Mouse (Mus musculus): ENCODE data around the gene Tubal3. TPM values are rescaled to one million over a fixed set of nuclear protein-coding genes. Genes with fewer than 3 reads are reported as not detected.

The Tubal3 gene
- polyA plus RNA-seq, 1 experiment = not detected

- Histone ChIP-seq H3K79me2 (ENCODE audit: control insufficient read depth, insufficient read depth) (no peaks in the 10 kb centered on the region), H3K4me3 (no peak overlapping the region), H3K36me3 (ENCODE audit: control insufficient read depth, insufficient read depth) (no peaks in the 10 kb centered on the region), H3K27me3 (ENCODE audit: control insufficient read depth, insufficient read depth, insufficient read length) (no peaks in the 10 kb centered on the region), H3K4me2 (ENCODE audit: low read depth) (no peak overlapping the region), H3ac (ENCODE audit: control insufficient read depth, insufficient read length) (no peak overlapping the region)
- TF ChIP-seq REST (IDR thresholded peaks at IDR 0.05; ENCODE audit: insufficient read depth, insufficient read length) (no peak), MYOD1 (IDR thresholded peaks at IDR 0.05; ENCODE audit: control insufficient read depth in 1 of 3, insufficient read length in 2 of 3, low read depth in 2 of 3) (no peak), MAX (IDR thresholded peaks at IDR 0.05; ENCODE audit: low read depth) (no peak), E2F4 (IDR thresholded peaks at IDR 0.05; ENCODE audit: insufficient read depth) (no peak), TCF3 (IDR thresholded peaks at IDR 0.05; ENCODE audit: insufficient read length, low read depth) (no peak), MYOG (IDR thresholded peaks at IDR 0.05; ENCODE audit: control insufficient read depth in 1 of 3, insufficient read depth in 1 of 3, insufficient read length in 2 of 3, low read depth in 2 of 3) (no peak), SRF (IDR thresholded peaks at IDR 0.05; ENCODE audit: control insufficient read depth, insufficient read length, low read depth) (no peak), TCF12 (IDR thresholded peaks at IDR 0.05; ENCODE audit: insufficient read depth, poor library complexity, severe bottlenecking) (no peak), POLR2A (IDR thresholded peaks at IDR 0.05; ENCODE audit: insufficient read length, low read depth) (no peak), CEBPB (IDR thresholded peaks at IDR 0.05; ENCODE audit: insufficient read depth, poor library complexity, severe bottlenecking) (no peak), POLR2AphosphoS2 (IDR thresholded peaks at IDR 0.05; ENCODE audit: insufficient read length, low read depth) (no peak), USF1 (IDR thresholded peaks at IDR 0.05; ENCODE audit: low read depth) (no peak)
These were observed 10.8 kb upstream of the Tubal3 start for GRCm38 (mm10) chr13:3907151-3907696.

GRCm38 (mm10) chr13:3908262-3908661 is 9.8 kb upstream of the Tubal3 start:
- Histone ChIP-seq H3ac (ENCODE audit: control insufficient read depth, insufficient read length) (no peak overlapping the region), H3K36me3 (ENCODE audit: control insufficient read depth, insufficient read depth) (no peaks in the 10 kb centered on the region), H3K27me3 (ENCODE audit: control insufficient read depth, insufficient read depth, insufficient read length) (no peaks in the 10 kb centered on the region), H3K4me3 (no peak overlapping the region), H3K79me2 (ENCODE audit: control insufficient read depth, insufficient read depth) (no peaks in the 10 kb centered on the region), H3K4me2 (ENCODE audit: low read depth) (no peak overlapping the region)
- TF ChIP-seq SRF (IDR thresholded peaks at IDR 0.05; ENCODE audit: control insufficient read depth, insufficient read length, low read depth) (no peak), REST (IDR thresholded peaks at IDR 0.05; ENCODE audit: insufficient read depth, insufficient read length) (no peak), TCF12 (IDR thresholded peaks at IDR 0.05; ENCODE audit: insufficient read depth, poor library complexity, severe bottlenecking) (no peak), MYOD1 (IDR thresholded peaks at IDR 0.05; ENCODE audit: control insufficient read depth in 1 of 3, insufficient read length in 2 of 3, low read depth in 2 of 3) (no peak), POLR2AphosphoS2 (IDR thresholded peaks at IDR 0.05; ENCODE audit: insufficient read length, low read depth) (no peak)

GRCm38 (mm10) chr13:3910356-3910755 is 7.7 kb upstream of the Tubal3 start:
- Histone ChIP-seq H3K4me2 (ENCODE audit: low read depth) (no peak overlapping the region), H3K27me3 (ENCODE audit: control insufficient read depth, insufficient read depth, insufficient read length) (no peaks in the 10 kb centered on the region), H3K4me3 (no peak overlapping the region), H3K36me3 (ENCODE audit: control insufficient read depth, insufficient read depth) (no peaks in the 10 kb centered on the region), H3ac (ENCODE audit: control insufficient read depth, insufficient read length) (no peak overlapping the region), H3K79me2 (ENCODE audit: control insufficient read depth, insufficient read depth) (peaks cover 13% of the 10 kb centered on the region)
- TF ChIP-seq TCF12 (IDR thresholded peaks at IDR 0.05; ENCODE audit: insufficient read depth, poor library complexity, severe bottlenecking) (no peak), E2F4 (IDR thresholded peaks at IDR 0.05; ENCODE audit: insufficient read depth) (no peak), CEBPB (IDR thresholded peaks at IDR 0.05; ENCODE audit: insufficient read depth, poor library complexity, severe bottlenecking) (no peak), POLR2A (IDR thresholded peaks at IDR 0.05; ENCODE audit: insufficient read length, low read depth) (no peak), POLR2AphosphoS2 (IDR thresholded peaks at IDR 0.05; ENCODE audit: insufficient read length, low read depth) (no peak), TCF3 (IDR thresholded peaks at IDR 0.05; ENCODE audit: insufficient read length, low read depth) (no peak), USF1 (IDR thresholded peaks at IDR 0.05; ENCODE audit: low read depth) (no peak), MYOD1 (IDR thresholded peaks at IDR 0.05; ENCODE audit: control insufficient read depth in 1 of 3, insufficient read length in 2 of 3, low read depth in 2 of 3) (no peak), MAX (IDR thresholded peaks at IDR 0.05; ENCODE audit: low read depth) (no peak), MYOG (IDR thresholded peaks at IDR 0.05; ENCODE audit: control insufficient read depth in 1 of 3, insufficient read depth in 1 of 3, insufficient read length in 2 of 3, low read depth in 2 of 3) (no peak), REST (IDR thresholded peaks at IDR 0.05; ENCODE audit: insufficient read depth, insufficient read length) (no peak), SRF (IDR thresholded peaks at IDR 0.05; ENCODE audit: control insufficient read depth, insufficient read length, low read depth) (no peak)

- H3ac ChIP-seq (ENCODE audit: control insufficient read depth, insufficient read length) = no peak overlapping the region
- peaks cover 25% of the 10 kb centered on the region for H3K79me2 ChIP-seq (ENCODE audit: control insufficient read depth, insufficient read depth)
- no peaks in the 10 kb centered on the region for H3K27me3 ChIP-seq (ENCODE audit: control insufficient read depth, insufficient read depth, insufficient read length)
- H3K36me3 ChIP-seq (ENCODE audit: control insufficient read depth, insufficient read depth) = no peaks in the 10 kb centered on the region
- no peak overlapping the region for H3K4me2 ChIP-seq (ENCODE audit: low read depth)
- no peak for TF ChIP-seq REST (IDR thresholded peaks at IDR 0.05; ENCODE audit: insufficient read depth, insufficient read length)
- TF ChIP-seq TCF12 (IDR thresholded peaks at IDR 0.05; ENCODE audit: insufficient read depth, poor library complexity, severe bottlenecking) = no peak
- no peak for TF ChIP-seq POLR2AphosphoS2 (IDR thresholded peaks at IDR 0.05; ENCODE audit: insufficient read length, low read depth)
- no peak for TF ChIP-seq SRF (IDR thresholded peaks at IDR 0.05; ENCODE audit: control insufficient read depth, insufficient read length, low read depth)
- TF ChIP-seq USF1 (IDR thresholded peaks at IDR 0.05; ENCODE audit: low read depth) = no peak
- no peak for TF ChIP-seq TCF3 (IDR thresholded peaks at IDR 0.05; ENCODE audit: insufficient read length, low read depth)
- no peak for TF ChIP-seq MYOG (IDR thresholded peaks at IDR 0.05; ENCODE audit: control insufficient read depth in 1 of 3, insufficient read depth in 1 of 3, insufficient read length in 2 of 3, low read depth in 2 of 3)
- TF ChIP-seq MYOD1 (IDR thresholded peaks at IDR 0.05; ENCODE audit: control insufficient read depth in 1 of 3, insufficient read length in 2 of 3, low read depth in 2 of 3) = no peak
- H3K4me3 ChIP-seq = no peak overlapping the region
These were observed 4.6 kb upstream of the Tubal3 start for GRCm38 (mm10) chr13:3913504-3913903.

GRCm38 (mm10) chr13:3924483-3924882 is 6.4 kb downstream of the Tubal3 start:
- TF ChIP-seq SRF (IDR thresholded peaks at IDR 0.05; ENCODE audit: control insufficient read depth, insufficient read length, low read depth) = no peak
- TF ChIP-seq TCF12 (IDR thresholded peaks at IDR 0.05; ENCODE audit: insufficient read depth, poor library complexity, severe bottlenecking) = no peak
- H3K79me2 ChIP-seq (ENCODE audit: control insufficient read depth, insufficient read depth) = no peaks in the 10 kb centered on the region
- H3K4me3 ChIP-seq = no peak overlapping the region
- no peak overlapping the region for H3K4me2 ChIP-seq (ENCODE audit: low read depth)
- H3K27me3 ChIP-seq (ENCODE audit: control insufficient read depth, insufficient read depth, insufficient read length) = peaks cover 7% of the 10 kb centered on the region
- no peaks in the 10 kb centered on the region for H3K36me3 ChIP-seq (ENCODE audit: control insufficient read depth, insufficient read depth)
- no peak overlapping the region for H3ac ChIP-seq (ENCODE audit: control insufficient read depth, insufficient read length)
